Mouse (Mus musculus): ENCODE data around the gene Sfi1.
"Not testable (repeated sequence)": the region's sequence is repeated elsewhere in the genome, so short reads cannot be mapped to it uniquely, and the experiment has no call there.

Sfi1 gene

GRCm38 (mm10) chr11:3173425-3174318 is 19.6 kb downstream of the Sfi1 start:
- peak; percentile 79 for DNase-seq (ENCODE audit: low spot score)

GRCm38 (mm10) chr11:3172526-3172925 is 20.7 kb downstream of the Sfi1 start:
- DNase-seq (ENCODE audit: low spot score): not testable (repeated sequence)

GRCm38 (mm10) chr11:3171931-3172330 is 21.3 kb downstream of the Sfi1 start:
- peak; percentile 77 for DNase-seq (ENCODE audit: low spot score)

DNA sequence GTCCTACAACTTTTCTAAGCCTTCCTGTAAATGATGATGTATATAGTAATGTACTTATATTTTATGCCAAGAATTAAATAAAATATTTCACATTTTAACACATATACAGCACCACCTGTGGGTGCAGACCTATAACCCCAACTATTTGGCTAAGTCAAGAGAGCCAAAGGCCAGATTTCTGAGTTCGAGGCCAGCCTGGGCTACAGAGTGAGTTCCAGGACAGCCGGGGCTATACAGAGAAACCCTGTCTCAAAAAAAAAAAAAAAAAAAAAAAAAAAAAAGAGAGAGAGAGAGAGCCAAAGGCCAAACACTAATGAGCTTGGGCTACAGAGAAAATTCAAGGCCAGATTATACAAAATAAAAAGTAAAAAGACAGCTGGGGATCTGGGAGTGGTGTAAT is 24.2 kb downstream of the Sfi1 start:
- DNase-seq (ENCODE audit: low spot score): peak; percentile 58

- DNase-seq (ENCODE audit: low spot score): peak; percentile 75
Measured at GRCm38 (mm10) chr11:3167571-3168001, 25.7 kb downstream of the Sfi1 start.

- DNase-seq (ENCODE audit: low spot score): not testable (repeated sequence)
Measured at GRCm38 (mm10) chr11:3167129-3167528, 26.1 kb downstream of the Sfi1 start.

- peak; percentile 54 for DNase-seq (ENCODE audit: low spot score)
Measured at GRCm38 (mm10) chr11:3166321-3166720, 26.9 kb downstream of the Sfi1 start.

GRCm38 (mm10) chr11:3165210-3165782 is 28.0 kb downstream of the Sfi1 start:
- DNase-seq (ENCODE audit: low spot score): not testable (repeated sequence)

DNA sequence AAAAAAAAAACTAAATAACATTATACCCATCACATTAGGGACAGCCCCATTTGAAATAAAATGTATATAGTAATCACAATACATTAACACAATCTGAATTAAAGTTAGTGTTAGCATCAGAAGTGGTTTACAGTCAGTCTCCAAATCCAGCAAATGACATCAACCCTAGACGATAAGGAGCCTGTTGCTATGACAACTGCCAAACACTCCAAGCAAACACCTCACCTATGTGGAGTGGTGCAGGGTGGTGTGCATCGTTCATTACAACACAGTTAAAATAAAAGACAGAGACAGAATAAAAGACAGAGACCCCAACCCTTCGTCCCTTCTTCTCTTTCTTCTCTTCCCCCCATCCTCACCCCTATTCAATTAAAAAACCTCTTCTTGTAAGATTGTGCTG is 29.6 kb downstream of the Sfi1 start:
- not testable (repeated sequence) for DNase-seq (ENCODE audit: low spot score)

GRCm38 (mm10) chr11:3163122-3163521 is 30.1 kb downstream of the Sfi1 start:
- DNase-seq (ENCODE audit: low spot score): peak; percentile 75

DNA sequence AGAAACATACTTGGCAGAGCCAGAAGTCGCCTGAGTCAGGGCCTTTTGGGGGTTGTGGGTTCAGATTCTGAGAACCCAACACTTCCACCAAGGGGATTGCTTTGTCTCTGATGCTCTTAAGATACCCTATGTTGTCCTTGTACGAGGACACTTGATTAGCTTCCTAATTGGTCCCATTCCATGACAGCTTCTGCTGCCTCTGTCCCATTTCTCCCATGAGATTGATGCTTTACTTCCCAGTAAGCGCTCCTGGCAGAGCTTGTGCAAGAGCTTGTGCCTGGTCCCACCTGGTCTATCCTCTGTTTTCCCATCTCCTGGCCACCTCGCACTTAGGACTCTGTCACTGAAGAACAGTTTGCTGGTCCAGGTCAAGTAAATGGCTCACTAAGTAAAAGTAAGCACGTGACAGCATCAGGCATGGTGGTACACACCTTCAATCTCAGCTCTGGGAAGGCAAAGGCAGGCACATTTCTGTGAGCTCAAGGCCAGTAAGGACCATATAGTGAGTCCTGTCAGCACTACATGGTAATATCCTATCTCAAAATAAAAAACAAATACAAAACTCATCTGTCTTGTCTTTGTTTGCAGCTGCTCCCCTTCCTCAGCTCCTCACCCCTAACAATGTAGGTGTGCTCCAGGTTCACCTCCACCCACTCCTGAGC is 30.9 kb downstream of the Sfi1 start:
- peak; percentile 81 for DNase-seq (ENCODE audit: low spot score)

GRCm38 (mm10) chr11:3161370-3161769 is 31.9 kb downstream of the Sfi1 start:
- DNase-seq (ENCODE audit: low spot score): peak; percentile 81

- not testable (repeated sequence) for DNase-seq (ENCODE audit: low spot score)
Measured at GRCm38 (mm10) chr11:3158800-3159199, 34.5 kb downstream of the Sfi1 start.

DNA sequence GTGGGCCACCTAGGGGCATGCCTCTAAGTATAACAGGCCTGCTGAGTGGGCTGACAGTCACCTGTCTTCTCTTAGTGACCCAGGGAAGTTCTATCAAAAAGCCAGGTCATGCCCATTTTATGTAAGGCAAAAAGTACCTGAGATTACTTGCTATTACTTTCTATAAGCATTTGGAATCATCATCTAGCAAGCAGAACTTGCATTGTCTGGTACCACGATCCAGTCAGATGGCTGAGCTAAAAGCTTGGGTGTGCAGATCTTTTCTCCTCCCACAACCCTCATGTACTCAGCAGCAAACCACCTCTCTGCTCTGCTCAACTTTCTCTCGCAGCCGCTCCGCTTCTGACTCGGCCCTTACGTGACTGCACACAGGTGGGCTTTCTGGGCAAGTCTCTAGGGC is 35.3 kb downstream of the Sfi1 start:
- DNase-seq (ENCODE audit: low spot score): peak; percentile 41

- DNase-seq (ENCODE audit: low spot score): not testable (repeated sequence)
Measured at GRCm38 (mm10) chr11:3156991-3157390, 36.3 kb downstream of the Sfi1 start.

GRCm38 (mm10) chr11:3153666-3154397 is 39.4 kb downstream of the Sfi1 start:
- DNase-seq (ENCODE audit: low spot score): peak; percentile 80

GRCm38 (mm10) chr11:3151358-3151757 is 41.9 kb downstream of the Sfi1 start:
- DNase-seq (ENCODE audit: low spot score): not testable (repeated sequence)

- DNase-seq (ENCODE audit: low spot score): not testable (repeated sequence)
Measured at GRCm38 (mm10) chr11:3150677-3151003, 42.6 kb downstream of the Sfi1 start.

GRCm38 (mm10) chr11:3150003-3150676 is 43.1 kb downstream of the Sfi1 start:
- DNase-seq (ENCODE audit: low spot score): peak; percentile 52

DNA sequence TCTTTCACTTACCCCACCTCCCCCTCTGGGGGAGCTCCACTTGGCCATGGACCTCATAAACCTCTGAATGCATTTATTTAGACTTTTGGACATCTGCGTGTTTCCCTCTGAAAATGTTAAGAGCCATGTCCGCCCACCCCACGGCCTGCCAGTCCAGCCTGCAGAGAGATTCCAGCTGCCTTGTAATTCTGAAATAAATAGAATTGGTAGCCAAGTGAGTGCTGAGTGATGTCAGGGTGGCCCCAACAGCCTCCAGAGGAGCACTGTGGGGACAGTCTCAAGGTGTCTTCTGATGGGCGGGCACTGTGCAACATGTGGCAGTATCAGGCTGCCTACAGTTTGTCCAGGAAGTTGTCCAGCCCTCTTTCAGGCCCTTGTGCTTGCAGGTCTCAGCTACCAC is 43.8 kb downstream of the Sfi1 start:
- not testable (repeated sequence) for DNase-seq (ENCODE audit: low spot score)

GRCm38 (mm10) chr11:3146806-3147205 is 46.5 kb downstream of the Sfi1 start:
- not testable (repeated sequence) for DNase-seq (ENCODE audit: low spot score)
